Comparison of ENCODE assay signal across 9 mouse cellular contexts in genomic region chr11:80623038-80623380, GRCm38 (mm10).
DNase-seq lines count a peak whose midpoint lies in the region; ATAC-seq lines count a peak whose summit lies in the region.
"Had no signal": no experiment of that assay in that cellular context is flagged by ENCODE, and none has a peak within 500 bp of the region (broad histone marks: within the 10 kb centered on the region; RNA-seq: fewer than 3 reads in every experiment).

No protein-coding gene starts in this region.

- peak overlapping the region; percentile 44 for H3K4me2 ChIP-seq in midbrain, embryonic 12.5 days (replicated peaks)
- H3K4me2 ChIP-seq: lung, embryonic 14.5 days had no signal

- H3K27ac ChIP-seq in midbrain, embryonic 12.5 days (replicated peaks), result peak overlapping the region; percentile 87

- DNase-seq in cerebellum, postnatal 10 days, result peak; percentile 54 to 61
- no peak for DNase-seq in cerebellum, adult 9-10 months
- DNase-seq in layer of hippocampus, adult 11-12 months (ENCODE audit: low spot score), result peak; percentile 67
- peak; percentile 88 for DNase-seq in telencephalon, adult 2 months (ENCODE audit: low read depth, low spot score)
- DNase-seq in thymus, postnatal 14 days, result no peak
- DNase-seq in adrenal gland, postnatal 36 days, result no peak
- no peak for DNase-seq in thymus, adult 18-20 months
- DNase-seq: lung, embryonic 14.5 days had no signal

- no peak overlapping the region for H3K4me3 ChIP-seq in midbrain, embryonic 12.5 days

- WGBS in midbrain, embryonic 12.5 days, result 9% methylated on average over 7 of the region's 7 CpGs

- no peak overlapping the region for H3K9ac ChIP-seq in midbrain, embryonic 12.5 days (replicated peaks)
- H3K9ac ChIP-seq: lung, embryonic 14.5 days had no signal

- peaks cover 16% of the 10 kb centered on the region for H3K27me3 ChIP-seq in midbrain, embryonic 12.5 days

- H3K9me3 ChIP-seq in midbrain, embryonic 12.5 days, result no peaks in the 10 kb centered on the region

- no peaks in the 10 kb centered on the region for H3K36me3 ChIP-seq in midbrain, embryonic 12.5 days

- peak; percentile 68 for ATAC-seq in midbrain, embryonic 12.5 days (ENCODE audit: low FRiP score, low read depth)

- peaks cover 15% of the 10 kb centered on the region; the same call in 1 of the 2 replicates for H3K4me1 ChIP-seq in midbrain, embryonic 12.5 days

Comparison
In these comparisons a context has a peak if more than half of its experiments do, and no peak if none do; other contexts are left out.
1. DNase-seq: peak in cerebellum, postnatal 10 days (2 of 2), layer of hippocampus, adult 11-12 months (single experiment) and telencephalon, adult 2 months (single experiment); none in cerebellum, adult 9-10 months (single experiment), thymus, postnatal 14 days (single experiment), adrenal gland, postnatal 36 days (0 of 2) and thymus, adult 18-20 months (0 of 2).